Mouse (Mus musculus) ES-Bruce4 (cell line): ENCODE data around the gene Klc1. TPM values are rescaled to one million over a fixed set of nuclear protein-coding genes. Genes with fewer than 3 reads are reported as not detected.

ENCODE experiments used
- H3K27ac ChIP-seq: 2 replicates; pipeline ENCODE4 v1.5.1; 2012; ENCODE audit warnings: low read length, inconsistent platforms; ENCODE audit not compliant: insufficient read depth
- H3K27me3 ChIP-seq: 2 replicates; pipeline ENCODE4 v1.6.1; 2012; ENCODE audit warnings: mild to moderate bottlenecking, low read length, inconsistent platforms; ENCODE audit not compliant: control insufficient read depth, poor library complexity, insufficient read depth, severe bottlenecking
- H3K36me3 ChIP-seq: 2 replicates; pipeline ENCODE4 v1.6.1; 2012; ENCODE audit warnings: inconsistent platforms, mild to moderate bottlenecking, low read length, moderate library complexity; ENCODE audit not compliant: control insufficient read depth, poor library complexity, insufficient read depth, severe bottlenecking
- H3K4me1 ChIP-seq: one replicate; pipeline ENCODE4 v1.8.1; 2011; ENCODE audit warnings: low read length; ENCODE audit not compliant: control insufficient read depth, insufficient read depth
- H3K4me3 ChIP-seq: 2 replicates; pipeline ENCODE4 v1.5.1; 2011; ENCODE audit warnings: low read depth, mild to moderate bottlenecking, low read length
- H3K9ac ChIP-seq: 2 replicates; pipeline ENCODE4 v1.6.1; 2012; ENCODE audit warnings: low read depth, mild to moderate bottlenecking, inconsistent platforms; ENCODE audit not compliant: poor library complexity, severe bottlenecking
- H3K9me3 ChIP-seq: replicated peaks from 2 replicates; pipeline ENCODE4 v1.6.1; 2012; ENCODE audit warnings: mild to moderate bottlenecking, low read length, inconsistent platforms; ENCODE audit not compliant: control insufficient read depth, poor library complexity, insufficient read depth, severe bottlenecking
- CTCF ChIP-seq: IDR thresholded peaks from one replicate; pipeline ENCODE4 v1.8.1; 2011; ENCODE audit warnings: low read depth, low read length
- EP300 ChIP-seq: IDR thresholded peaks from 2 replicates; pipeline ENCODE4 v1.6.1; 2011; ENCODE audit warnings: low read depth, low read length; ENCODE audit not compliant: insufficient read depth
- POLR2A ChIP-seq: IDR thresholded peaks from one replicate; pipeline ENCODE4 v1.8.1; 2011; ENCODE audit warnings: low read length; ENCODE audit not compliant: insufficient read depth
- polyA plus RNA-seq: library from polyadenylated mRNA; stranded (reverse); fragments of >200 nt; gene quantifications from 2 replicates; pipeline ENCODE4 v1.2.4, GENCODE M21; 2011; ENCODE audit warnings: low read depth; ENCODE audit not compliant: missing spikeins, insufficient read depth, insufficient read length

The Klc1 gene
- polyA plus RNA-seq, 1 experiment = 92.2 TPM

GRCm38 (mm10) chr12:111821931-111822330 is 63.3 kb downstream of the Klc1 start:
- Histone ChIP-seq H3K27me3 (no peaks in the 10 kb centered on the region), H3K9me3 (no peaks in the 10 kb centered on the region), H3K4me1 (no peaks in the 10 kb centered on the region), H3K27ac (no peak overlapping the region), H3K4me3 (no peak overlapping the region), H3K36me3 (peaks cover 3% of the 10 kb centered on the region; the same call in 1 of the 2 replicates), H3K9ac (no peak overlapping the region)
- TF ChIP-seq POLR2A = no peak
- TF ChIP-seq CTCF = no peak
- no peak for TF ChIP-seq EP300

- Histone ChIP-seq H3K27me3 (no peaks in the 10 kb centered on the region), H3K4me3 (no peak overlapping the region), H3K36me3 (peaks cover 14% of the 10 kb centered on the region; the same call in 1 of the 2 replicates), H3K9ac (no peak overlapping the region), H3K4me1 (no peaks in the 10 kb centered on the region), H3K9me3 (no peaks in the 10 kb centered on the region), H3K27ac (no peak overlapping the region)
- TF ChIP-seq EP300 = no peak
- TF ChIP-seq POLR2A = no peak
- TF ChIP-seq CTCF = no peak
Measured at GRCm38 (mm10) chr12:111827556-111827955, 68.9 kb downstream of the Klc1 start.

GRCm38 (mm10) chr12:111829447-111829846 is 70.8 kb downstream of the Klc1 start:
- H3K4me3 ChIP-seq = no peak overlapping the region
- H3K4me1 ChIP-seq = no peaks in the 10 kb centered on the region
- H3K27me3 ChIP-seq = no peaks in the 10 kb centered on the region
- peaks cover 14% of the 10 kb centered on the region; the same call in 1 of the 2 replicates for H3K36me3 ChIP-seq
- TF ChIP-seq CTCF = no peak
- TF ChIP-seq POLR2A = no peak
- no peak for TF ChIP-seq EP300
- no peak overlapping the region for H3K9ac ChIP-seq
- H3K9me3 ChIP-seq = no peaks in the 10 kb centered on the region
- no peak overlapping the region for H3K27ac ChIP-seq

GRCm38 (mm10) chr12:111829954-111830353 is 71.3 kb downstream of the Klc1 start:
- H3K36me3 ChIP-seq = 0 out of 2 replicates have a peak, but pooled peaks cover 14% of the 10 kb centered on the region
- H3K27me3 ChIP-seq = no peaks in the 10 kb centered on the region
- no peaks in the 10 kb centered on the region for H3K4me1 ChIP-seq
- no peak for TF ChIP-seq CTCF
- TF ChIP-seq POLR2A = no peak
- no peak for TF ChIP-seq EP300
- no peak overlapping the region for H3K4me3 ChIP-seq
- H3K9ac ChIP-seq = no peak overlapping the region
- no peak overlapping the region for H3K27ac ChIP-seq
- no peaks in the 10 kb centered on the region for H3K9me3 ChIP-seq

GRCm38 (mm10) chr12:111830375-111830774 is 71.7 kb downstream of the Klc1 start:
- TF ChIP-seq EP300 = no peak
- H3K9ac ChIP-seq = no peak overlapping the region
- H3K36me3 ChIP-seq = 0 out of 2 replicates have a peak, but pooled peaks cover 11% of the 10 kb centered on the region
- H3K27me3 ChIP-seq = no peaks in the 10 kb centered on the region
- H3K27ac ChIP-seq = no peak overlapping the region
- no peaks in the 10 kb centered on the region for H3K9me3 ChIP-seq
- H3K4me3 ChIP-seq = no peak overlapping the region
- H3K4me1 ChIP-seq = no peaks in the 10 kb centered on the region

GRCm38 (mm10) chr12:111832643-111833042 is 74.0 kb downstream of the Klc1 start:
- Histone ChIP-seq H3K9me3 (no peaks in the 10 kb centered on the region), H3K27me3 (no peaks in the 10 kb centered on the region), H3K27ac (no peak overlapping the region), H3K4me3 (no peak overlapping the region), H3K36me3 (0 out of 2 replicates have a peak, but pooled peaks cover 6% of the 10 kb centered on the region), H3K9ac (no peak overlapping the region), H3K4me1 (no peaks in the 10 kb centered on the region)
- no peak for TF ChIP-seq CTCF
- TF ChIP-seq POLR2A = no peak
- TF ChIP-seq EP300 = no peak

- Histone ChIP-seq H3K4me1 (no peaks in the 10 kb centered on the region), H3K9ac (no peak overlapping the region), H3K36me3 (0 out of 2 replicates have a peak, but pooled peaks cover 2% of the 10 kb centered on the region), H3K27me3 (no peaks in the 10 kb centered on the region), H3K4me3 (no peak overlapping the region), H3K27ac (no peak overlapping the region), H3K9me3 (no peaks in the 10 kb centered on the region)
- TF ChIP-seq EP300 = no peak
- TF ChIP-seq POLR2A = no peak
- TF ChIP-seq CTCF = no peak
Measured at GRCm38 (mm10) chr12:111833457-111833856, 74.8 kb downstream of the Klc1 start.
